8 mouse cellular contexts compared by ENCODE assay signal in the genomic region with DNA sequence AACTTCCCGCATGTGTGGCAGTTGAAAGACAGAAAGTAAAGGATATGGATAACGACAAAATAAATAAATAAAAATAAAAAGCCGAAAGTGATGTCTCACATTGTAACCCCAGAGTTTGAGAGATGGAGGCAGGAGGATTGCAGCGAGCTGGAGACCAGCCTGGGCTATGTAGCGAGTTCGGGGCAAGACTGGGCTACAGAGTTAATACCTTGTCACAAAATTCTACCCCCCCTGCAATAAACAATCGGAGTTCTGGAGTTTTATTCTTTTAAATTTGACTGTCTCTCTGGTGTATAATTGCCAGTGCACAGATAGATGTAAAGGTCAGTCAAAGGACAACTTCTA. TPM values are rescaled to one million over a fixed set of nuclear protein-coding genes. Genes with fewer than 3 reads are reported as not detected.
DNase-seq lines count a peak whose midpoint lies in the region; ATAC-seq and TF ChIP-seq lines count a peak whose summit lies in the region.

No protein-coding gene starts in this region.

- intact Hi-C loops in left cerebral cortex, postnatal 25 days (cut with DNase I), result loop anchor here (2.0 to 5.0 kb wide), 3 partner anchors 42 to 213 kb away; partner anchors contain the start of genes Cage1 and Riok1

- 9% methylated on average over 7 of the region's 7 CpGs for WGBS in lung, adult 2 months
- WGBS in embryonic facial prominence, embryonic 15.5 days, result 12% methylated on average over 7 of the region's 7 CpGs
- WGBS in intestine, embryonic 16.5 days, result 13% methylated on average over 7 of the region's 7 CpGs
- 24% methylated on average over 7 of the region's 7 CpGs for WGBS in neural tube, embryonic 14.5 days

- TF ChIP-seq CTCF in lung, adult 2 months (IDR thresholded peaks at IDR 0.05; ENCODE audit: insufficient read depth, low read length), result no peak

- peak; percentile 15; the same call in 1 of the 2 replicates for ATAC-seq in embryonic facial prominence, embryonic 15.5 days (ENCODE audit: insufficient number of reproducible peaks, low FRiP score, low TSS enrichment, low read depth)
- peak; percentile 53 for ATAC-seq in intestine, embryonic 16.5 days
- peak; percentile 58 for ATAC-seq in neural tube, embryonic 14.5 days (ENCODE audit: low read depth)

- no peak for DNase-seq in lung, adult 2 months
- DNase-seq in lung, postnatal 14 days, result no peak
- DNase-seq in urinary bladder, postnatal 14 days (ENCODE audit: low spot score), result no peak
- no peak for DNase-seq in left cerebral cortex, postnatal 25 days (ENCODE audit: low spot score in 2 of 2)
- DNase-seq in left cerebral cortex, adult 8-10 months (ENCODE audit: low spot score in 2 of 2), result no peak

- peak overlapping the region; percentile 91 for H3K27ac ChIP-seq in embryonic facial prominence, embryonic 15.5 days (replicated peaks)
- H3K27ac ChIP-seq in intestine, embryonic 16.5 days (ENCODE audit: low read length), result no peak overlapping the region
- H3K27ac ChIP-seq in neural tube, embryonic 14.5 days (ENCODE audit: low read depth, low read length), result peak overlapping the region; percentile 91

- peak overlapping the region; percentile 62 for H3K4me2 ChIP-seq in embryonic facial prominence, embryonic 15.5 days (replicated peaks)
- peak overlapping the region; percentile 53 for H3K4me2 ChIP-seq in intestine, embryonic 16.5 days (ENCODE audit: low read depth, low read length)
- peak overlapping the region; percentile 55 for H3K4me2 ChIP-seq in neural tube, embryonic 14.5 days (ENCODE audit: low read depth, low read length)

- peaks cover 3% of the 10 kb centered on the region for H3K4me1 ChIP-seq in lung, adult 2 months (ENCODE audit: control insufficient read depth, insufficient read depth, low read length)
- no peaks in the 10 kb centered on the region for H3K4me1 ChIP-seq in embryonic facial prominence, embryonic 15.5 days
- peaks cover 5% of the 10 kb centered on the region; the same call in 1 of the 2 replicates for H3K4me1 ChIP-seq in intestine, embryonic 16.5 days (ENCODE audit: control insufficient read depth, insufficient read depth, low read length)
- peaks cover 7% of the 10 kb centered on the region for H3K4me1 ChIP-seq in neural tube, embryonic 14.5 days (ENCODE audit: control insufficient read depth, insufficient read depth, low read length)

- H3K9me3 ChIP-seq in embryonic facial prominence, embryonic 15.5 days (replicated peaks), result no peaks in the 10 kb centered on the region
- H3K9me3 ChIP-seq in intestine, embryonic 16.5 days (ENCODE audit: control insufficient read depth, low read length), result no peaks in the 10 kb centered on the region
- no peaks in the 10 kb centered on the region for H3K9me3 ChIP-seq in neural tube, embryonic 14.5 days (ENCODE audit: control insufficient read depth, low read length)

- H3K36me3 ChIP-seq in embryonic facial prominence, embryonic 15.5 days, result peaks cover 13% of the 10 kb centered on the region
- peaks cover 9% of the 10 kb centered on the region for H3K36me3 ChIP-seq in intestine, embryonic 16.5 days (ENCODE audit: control insufficient read depth, insufficient read depth, low read length)
- H3K36me3 ChIP-seq in neural tube, embryonic 14.5 days (ENCODE audit: control insufficient read depth, insufficient read depth, low read length), result peaks cover 6% of the 10 kb centered on the region

- H3K9ac ChIP-seq in embryonic facial prominence, embryonic 15.5 days, result 0 out of 2 replicates have a peak overlapping the region, but pooled peaks have one; percentile 18
- peak overlapping the region; percentile 50 for H3K9ac ChIP-seq in intestine, embryonic 16.5 days (ENCODE audit: low read depth, low read length)
- peak overlapping the region; percentile 89 for H3K9ac ChIP-seq in neural tube, embryonic 14.5 days (replicated peaks; ENCODE audit: low read depth, low read length)

- no peak for TF ChIP-seq POLR2A in lung, adult 2 months (IDR thresholded peaks at IDR 0.05; ENCODE audit: borderline replicate concordance, extremely low read depth, low read depth, low read length)

- peak overlapping the region; percentile 69 for H3K4me3 ChIP-seq in lung, adult 2 months (replicated peaks; ENCODE audit: extremely low read depth, low read depth, low read length)
- H3K4me3 ChIP-seq in embryonic facial prominence, embryonic 15.5 days (replicated peaks), result peak overlapping the region; percentile 77
- H3K4me3 ChIP-seq in intestine, embryonic 16.5 days (ENCODE audit: low read length), result peak overlapping the region; percentile 99
- H3K4me3 ChIP-seq in neural tube, embryonic 14.5 days (ENCODE audit: low read depth, low read length), result peak overlapping the region; percentile 87

- no peaks in the 10 kb centered on the region for H3K27me3 ChIP-seq in embryonic facial prominence, embryonic 15.5 days
- no peaks in the 10 kb centered on the region for H3K27me3 ChIP-seq in intestine, embryonic 16.5 days (replicated peaks; ENCODE audit: control insufficient read depth, insufficient read depth, low read length)
- no peaks in the 10 kb centered on the region; the same call in 1 of the 2 replicates for H3K27me3 ChIP-seq in neural tube, embryonic 14.5 days (ENCODE audit: control insufficient read depth, insufficient read depth, low read length)

RNA-seq across cellular contexts. Expression of gene Ssr1, which starts 0.4 kb away (rescaled TPM):
- 7.7 and 13.8 TPM in 2 replicates for polyA plus RNA-seq in lung, adult 2 months (2012; rRNA removed)
- polyA plus RNA-seq in embryonic facial prominence, embryonic 15.5 days (2015; fragmentation: Nextera tagmentation; extraction: Ambion mirVana), result 130 and 131 TPM in 2 replicates
- 126 and 129 TPM in 2 replicates for polyA plus RNA-seq in intestine, embryonic 16.5 days (2015; fragmentation: Nextera tagmentation; extraction: Ambion mirVana)
- polyA plus RNA-seq in neural tube, embryonic 14.5 days (2014; fragmentation: Nextera tagmentation; extraction: Ambion mirVana), result 53.0 and 69.3 TPM in 2 replicates
- total RNA-seq in left cerebral cortex, postnatal 25 days (2021), result 10 to 100 TPM; 89.9 to 90.9 TPM
- 100 to 1,000 TPM in 2 of 4 experiments, 10 to 100 TPM in 2; 96.9 to 110 (median 100) TPM for total RNA-seq in left cerebral cortex, adult 8-10 months (2022)

RNA-seq across cellular contexts. Expression of gene Riok1, which starts 42.4 kb away (rescaled TPM):
- 15.5 and 16.7 TPM in 2 replicates for polyA plus RNA-seq in lung, adult 2 months (2012; rRNA removed)
- polyA plus RNA-seq in embryonic facial prominence, embryonic 15.5 days (2015; fragmentation: Nextera tagmentation; extraction: Ambion mirVana), result 46.4 and 52.2 TPM in 2 replicates
- 33.3 and 37.7 TPM in 2 replicates for polyA plus RNA-seq in intestine, embryonic 16.5 days (2015; fragmentation: Nextera tagmentation; extraction: Ambion mirVana)
- polyA plus RNA-seq in neural tube, embryonic 14.5 days (2014; fragmentation: Nextera tagmentation; extraction: Ambion mirVana), result 54.0 and 57.5 TPM in 2 replicates
- total RNA-seq in left cerebral cortex, postnatal 25 days (2021), result 10 to 100 TPM; 21.4 to 25.9 TPM
- total RNA-seq in left cerebral cortex, adult 8-10 months (2022), result 10 to 100 TPM; 27.2 to 28.4 (median 27.5) TPM

RNA-seq across cellular contexts. Expression of gene Cage1, which starts 42.5 kb away (rescaled TPM):
- polyA plus RNA-seq in lung, adult 2 months (2012; rRNA removed), result 0.05 and 0.33 TPM in 2 replicates
- polyA plus RNA-seq in embryonic facial prominence, embryonic 15.5 days (2015; fragmentation: Nextera tagmentation; extraction: Ambion mirVana), result 1.5 and 1.6 TPM in 2 replicates
- polyA plus RNA-seq in intestine, embryonic 16.5 days (2015; fragmentation: Nextera tagmentation; extraction: Ambion mirVana), result 0.89 and 0.93 TPM in 2 replicates
- polyA plus RNA-seq in neural tube, embryonic 14.5 days (2014; fragmentation: Nextera tagmentation; extraction: Ambion mirVana), result 2.0 and 2.7 TPM in 2 replicates
- 1 to 10 TPM; 5.3 to 5.4 TPM for total RNA-seq in left cerebral cortex, postnatal 25 days (2021)
- total RNA-seq in left cerebral cortex, adult 8-10 months (2022), result 1 to 10 TPM; 5.1 to 7.9 (median 6.3) TPM

Comparison
In these comparisons a context has a peak if more than half of its experiments do, and no peak if none do; other contexts are left out.
1. H3K9ac ChIP-seq: peak in every context shown above with its lines; median percentile 89 in neural tube, embryonic 14.5 days; 50 in intestine, embryonic 16.5 days; 18 in embryonic facial prominence, embryonic 15.5 days.